Mouse (Mus musculus) bone marrow macrophage, adult 2 months (primary cell): ENCODE measurements at regions not wholly inside any gene's neighbourhood (a gene's known extent, or its start where the extent isn't known, plus 50 kb on each side); places are given as distances from the start of the nearest gene placed in this dataset.

Source experiments
- CTCF ChIP-seq: IDR thresholded peaks from 2 replicates; pipeline ENCODE4 v1.5.1; 2012; ENCODE audit warnings: low read depth, mild to moderate bottlenecking, low read length, moderate library complexity
- POLR2A ChIP-seq: IDR thresholded peaks from 2 replicates; pipeline ENCODE4 v1.6.1; 2012; ENCODE audit warnings: mild to moderate bottlenecking, low read depth, low read length, borderline replicate concordance

GRCm38 (mm10) chr10:84021167-84022120 is 298.8 kb downstream of the 1500009L16Rik start:
- TF ChIP-seq POLR2A, result no peak
- TF ChIP-seq CTCF, result no peak
